Mouse (Mus musculus): ENCODE measurements around the gene Limk2. TPM values are rescaled to one million over a fixed set of nuclear protein-coding genes. Genes with fewer than 3 reads are reported as not detected.

The Limk2 gene
- total RNA-seq, 2 experiments from 2014 or later: 11.5 to 27.5 TPM

- ATAC-seq (ENCODE audit: poor library complexity, severe bottlenecking): no peak
Measured at GRCm38 (mm10) chr11:3305821-3306220, 103.2 kb downstream of the Limk2 start.

- ATAC-seq (ENCODE audit: poor library complexity, severe bottlenecking): no peak
Measured at GRCm38 (mm10) chr11:3302792-3303191, 106.2 kb downstream of the Limk2 start.

- ATAC-seq (ENCODE audit: poor library complexity, severe bottlenecking): no peak
Measured at GRCm38 (mm10) chr11:3302385-3302784, 106.6 kb downstream of the Limk2 start.

- ATAC-seq (ENCODE audit: poor library complexity, severe bottlenecking): no peak
Measured at GRCm38 (mm10) chr11:3301075-3301474, 107.9 kb downstream of the Limk2 start.

GRCm38 (mm10) chr11:3298813-3299185, 110.2 kb downstream of the Limk2 start:
- ATAC-seq (ENCODE audit: poor library complexity, severe bottlenecking): no peak

GRCm38 (mm10) chr11:3297871-3298812, 110.8 kb downstream of the Limk2 start:
- ATAC-seq (ENCODE audit: poor library complexity, severe bottlenecking): peak; percentile 85

- no peak for ATAC-seq (ENCODE audit: poor library complexity, severe bottlenecking)
Measured at GRCm38 (mm10) chr11:3296056-3296455, 112.9 kb downstream of the Limk2 start.

GRCm38 (mm10) chr11:3294641-3295040, 114.3 kb downstream of the Limk2 start:
- ATAC-seq (ENCODE audit: poor library complexity, severe bottlenecking): no peak

Other genes with a start within 250 kb of the Limk2 start
- 6.0 and 12.5 TPM in 2 replicates for gene Sfi1, start 215.7 kb downstream of the Limk2 start, total RNA-seq (2015)
- 7.5 and 9.6 TPM in 2 replicates for gene Sfi1, start 215.7 kb downstream of the Limk2 start, total RNA-seq (2017)
- 76.8 and 80.1 TPM in 2 replicates for gene Eif4enif1, start 206.8 kb downstream of the Limk2 start, total RNA-seq (2015)
- gene Eif4enif1, start 206.8 kb downstream of the Limk2 start, total RNA-seq (2017): 44.9 and 50.7 TPM in 2 replicates
- 127 and 137 TPM in 2 replicates for gene Drg1, start 142.8 kb downstream of the Limk2 start, total RNA-seq (2015)
- 119 and 124 TPM in 2 replicates for gene Drg1, start 142.8 kb downstream of the Limk2 start, total RNA-seq (2017)
- gene Patz1, start 120.3 kb downstream of the Limk2 start, total RNA-seq (2015): 25.6 and 27.7 TPM in 2 replicates
- gene Patz1, start 120.3 kb downstream of the Limk2 start, total RNA-seq (2017): 27.2 and 33.2 TPM in 2 replicates
- 1.0 and 3.3 TPM in 2 replicates for gene Pik3ip1, start 78.8 kb downstream of the Limk2 start, total RNA-seq (2015)
- 2.6 and 3.8 TPM in 2 replicates for gene Pik3ip1, start 78.8 kb downstream of the Limk2 start, total RNA-seq (2017)
- 14.0 and 14.4 TPM in 2 replicates for gene Rnf185, start 43.2 kb upstream of the Limk2 start, total RNA-seq (2015)
- 12.3 and 12.7 TPM in 2 replicates for gene Rnf185, start 43.2 kb upstream of the Limk2 start, total RNA-seq (2017)
- gene Pla2g3, start 79.1 kb upstream of the Limk2 start, total RNA-seq (2015): 0.71 and 0.75 TPM in 2 replicates
- gene Pla2g3, start 79.1 kb upstream of the Limk2 start, total RNA-seq (2017): 0.81 and 0.88 TPM in 2 replicates
- 4.8 and 5.7 TPM in 2 replicates for gene Inpp5j, start 95.6 kb upstream of the Limk2 start, total RNA-seq (2015)
- 2.0 and 2.8 TPM in 2 replicates for gene Inpp5j, start 95.6 kb upstream of the Limk2 start, total RNA-seq (2017)
- gene Selenom, start 105.5 kb upstream of the Limk2 start, total RNA-seq (2015): 9.8 and 11.8 TPM in 2 replicates
- gene Selenom, start 105.5 kb upstream of the Limk2 start, total RNA-seq (2017): 2.4 and 7.6 TPM in 2 replicates
- gene Smtn, start 131.4 kb upstream of the Limk2 start, total RNA-seq (2015): 12.2 and 12.5 TPM in 2 replicates
- gene Smtn, start 131.4 kb upstream of the Limk2 start, total RNA-seq (2017): 5.1 and 8.8 TPM in 2 replicates
- gene Morc2a, start 240.0 kb upstream of the Limk2 start, total RNA-seq (2015): 12.6 and 15.4 TPM in 2 replicates
- 19.8 and 23.5 TPM in 2 replicates for gene Morc2a, start 240.0 kb upstream of the Limk2 start, total RNA-seq (2017)